Mouse (Mus musculus) forebrain, embryonic 13.5 days (tissue): ENCODE measurements around the gene Pabpn1l. TPM values are rescaled to one million over a fixed set of nuclear protein-coding genes. Genes with fewer than 3 reads are reported as not detected.

Source experiments
- ATAC-seq: fragments of 200-750 bp; cut with Nextera tagmentation; 2 replicates; pipeline ENCODE4 v1.8.0; 2017
- H3K27ac ChIP-seq: fragments of 300-500 bp; sonication (generic); 2 replicates; pipeline ENCODE4 v1.5.1; 2015; ENCODE audit warnings: inconsistent platforms, mild to moderate bottlenecking, moderate library complexity
- H3K27me3 ChIP-seq: fragments of 300-500 bp; sonication (generic); 2 replicates; pipeline ENCODE4 v1.6.1; 2015; ENCODE audit warnings: mild to moderate bottlenecking, inconsistent platforms
- H3K36me3 ChIP-seq: fragments of 300-500 bp; sonication (generic); 2 replicates; pipeline ENCODE4 v1.6.1; 2015; ENCODE audit warnings: mild to moderate bottlenecking, inconsistent platforms; ENCODE audit not compliant: poor library complexity, severe bottlenecking
- H3K4me1 ChIP-seq: fragments of 300-500 bp; sonication (generic); 2 replicates; pipeline ENCODE4 v1.6.1; 2015; ENCODE audit warnings: inconsistent platforms
- H3K4me2 ChIP-seq: fragments of 300-500 bp; sonication (generic); 2 replicates; pipeline ENCODE4 v1.6.1; 2015; ENCODE audit warnings: inconsistent platforms, mild to moderate bottlenecking, moderate library complexity
- H3K4me3 ChIP-seq: fragments of 300-500 bp; sonication (generic); 2 replicates; pipeline ENCODE4 v1.5.1; 2015; ENCODE audit warnings: mild to moderate bottlenecking, inconsistent platforms
- H3K9ac ChIP-seq: fragments of 300-500 bp; sonication (generic); 2 replicates; pipeline ENCODE4 v1.6.1; 2015; ENCODE audit warnings: mild to moderate bottlenecking, inconsistent platforms
- H3K9me3 ChIP-seq: fragments of 300-500 bp; sonication (generic); replicated peaks from 2 replicates; pipeline ENCODE4 v1.6.1; 2016; ENCODE audit warnings: inconsistent platforms
- WGBS: fragments of 180-500 bp; shearing (Covaris S2); methylation state at CpG from one replicate; pipeline ENCODE4 v1.1.7; 2015; 5-methylcytosine and 5-hydroxymethylcytosine counted together
- polyA plus RNA-seq: library from polyadenylated mRNA; unstranded; fragments of >200 nt; fragmentation: Nextera tagmentation; extraction: Ambion mirVana; gene quantifications from 2 replicates; pipeline ENCODE4 v1.2.1, GENCODE M21; 2015

Pabpn1l gene
- polyA plus RNA-seq: not detected in 2 replicates

- no peak within 1 kb of the TSS for H3K4me3 ChIP-seq
- H3K27ac ChIP-seq: no peak within 1 kb of the TSS
- no peak for ATAC-seq
- no peaks in the 10 kb centered on the region for H3K27me3 ChIP-seq
- H3K4me1 ChIP-seq: peaks cover 3% of the 10 kb centered on the region; the same call in 1 of the 2 replicates
- no peak within 1 kb of the TSS for H3K4me2 ChIP-seq
- no peak within 1 kb of the TSS for H3K9ac ChIP-seq
- WGBS: 68% methylated on average over 6 of the region's 6 CpGs
- no peaks in the 10 kb centered on the region for H3K9me3 ChIP-seq
- no peaks in the 10 kb centered on the region for H3K36me3 ChIP-seq
Measured at GRCm38 (mm10) chr8:122622727-122623126, at the start of gene Pabpn1l. Pabpn1l (minus strand) TSS chr8:122622739.

- Histone ChIP-seq H3K4me2 (no peak overlapping the region), H3K27ac (no peak overlapping the region), H3K36me3 (no peaks in the 10 kb centered on the region), H3K9ac (no peak overlapping the region), H3K27me3 (peaks cover 76% of the 10 kb centered on the region), H3K4me3 (no peak overlapping the region), H3K4me1 (peaks cover 83% of the 10 kb centered on the region), H3K9me3 (no peaks in the 10 kb centered on the region)
- 80% methylated on average over 6 of the region's 6 CpGs for WGBS
- ATAC-seq: no peak
Measured at GRCm38 (mm10) chr8:122671894-122672293, 49.4 kb upstream of the Pabpn1l start.

GRCm38 (mm10) chr8:122670718-122671117, 48.2 kb upstream of the Pabpn1l start:
- no peak overlapping the region for H3K4me3 ChIP-seq
- H3K36me3 ChIP-seq: no peaks in the 10 kb centered on the region
- H3K9ac ChIP-seq: peak overlapping the region; percentile 43
- peaks cover 83% of the 10 kb centered on the region for H3K4me1 ChIP-seq
- ATAC-seq: no peak
- peak overlapping the region; percentile 25; the same call in 1 of the 2 replicates for H3K4me2 ChIP-seq
- peaks cover 65% of the 10 kb centered on the region for H3K27me3 ChIP-seq
- no peak overlapping the region for H3K27ac ChIP-seq
- 51% methylated on average over 3 of the region's 3 CpGs for WGBS
- H3K9me3 ChIP-seq: no peaks in the 10 kb centered on the region

- H3K9ac ChIP-seq: no peak overlapping the region
- ATAC-seq: no peak
- H3K4me2 ChIP-seq: peak overlapping the region; percentile 25; the same call in 1 of the 2 replicates
- no peak overlapping the region for H3K27ac ChIP-seq
- H3K36me3 ChIP-seq: no peaks in the 10 kb centered on the region
- WGBS: 15% methylated on average over 11 of the region's 11 CpGs
- no peaks in the 10 kb centered on the region for H3K9me3 ChIP-seq
- peaks cover 83% of the 10 kb centered on the region for H3K4me1 ChIP-seq
- peaks cover 57% of the 10 kb centered on the region for H3K27me3 ChIP-seq
- H3K4me3 ChIP-seq: no peak overlapping the region
Measured at GRCm38 (mm10) chr8:122670001-122670400, 47.5 kb upstream of the Pabpn1l start.

- Histone ChIP-seq H3K4me1 (peaks cover 83% of the 10 kb centered on the region), H3K9ac (no peak overlapping the region), H3K27me3 (peaks cover 52% of the 10 kb centered on the region), H3K4me2 (no peak overlapping the region), H3K9me3 (no peaks in the 10 kb centered on the region), H3K27ac (no peak overlapping the region), H3K4me3 (no peak overlapping the region), H3K36me3 (no peaks in the 10 kb centered on the region)
- no peak for ATAC-seq
- WGBS: 13% methylated on average over 5 of the region's 5 CpGs
Measured at GRCm38 (mm10) chr8:122669370-122669769, 46.8 kb upstream of the Pabpn1l start.

- WGBS: 75% methylated on average over 11 of the region's 11 CpGs
- Histone ChIP-seq H3K4me2 (no peak overlapping the region), H3K27ac (no peak overlapping the region), H3K9me3 (no peaks in the 10 kb centered on the region), H3K27me3 (peaks cover 43% of the 10 kb centered on the region), H3K36me3 (no peaks in the 10 kb centered on the region), H3K4me1 (peaks cover 82% of the 10 kb centered on the region), H3K9ac (no peak overlapping the region), H3K4me3 (no peak overlapping the region)
- ATAC-seq: no peak
Measured at GRCm38 (mm10) chr8:122667854-122668253, 45.3 kb upstream of the Pabpn1l start.

GRCm38 (mm10) chr8:122666827-122667226, 44.3 kb upstream of the Pabpn1l start:
- Histone ChIP-seq H3K4me1 (peaks cover 83% of the 10 kb centered on the region), H3K9ac (peak overlapping the region; percentile 16; the same call in 1 of the 2 replicates), H3K9me3 (no peaks in the 10 kb centered on the region), H3K4me3 (no peak overlapping the region), H3K27ac (peak overlapping the region; percentile 59), H3K27me3 (peaks cover 37% of the 10 kb centered on the region), H3K4me2 (peak overlapping the region; percentile 25; the same call in 1 of the 2 replicates), H3K36me3 (no peaks in the 10 kb centered on the region)
- 62% methylated on average over 12 of the region's 12 CpGs for WGBS
- no peak for ATAC-seq

GRCm38 (mm10) chr8:122666338-122666764, 43.8 kb upstream of the Pabpn1l start:
- no peak for ATAC-seq
- Histone ChIP-seq H3K36me3 (no peaks in the 10 kb centered on the region), H3K9ac (peak overlapping the region; percentile 16; the same call in 1 of the 2 replicates), H3K4me2 (peak overlapping the region; percentile 25; the same call in 1 of the 2 replicates), H3K4me1 (peaks cover 83% of the 10 kb centered on the region), H3K27ac (peak overlapping the region; percentile 59), H3K27me3 (peaks cover 32% of the 10 kb centered on the region), H3K9me3 (no peaks in the 10 kb centered on the region), H3K4me3 (no peak overlapping the region)
- WGBS: 72% methylated on average over 9 of the region's 9 CpGs

- H3K27ac ChIP-seq: peak overlapping the region; percentile 79
- 55% methylated on average over 12 of the region's 14 CpGs for WGBS
- H3K4me1 ChIP-seq: peaks cover 83% of the 10 kb centered on the region
- peaks cover 26% of the 10 kb centered on the region for H3K27me3 ChIP-seq
- H3K9ac ChIP-seq: no peak overlapping the region
- ATAC-seq: peak; percentile 79
- H3K36me3 ChIP-seq: no peaks in the 10 kb centered on the region
- H3K4me3 ChIP-seq: no peak overlapping the region
- peak overlapping the region; percentile 33; the same call in 1 of the 2 replicates for H3K4me2 ChIP-seq
- H3K9me3 ChIP-seq: no peaks in the 10 kb centered on the region
Measured at GRCm38 (mm10) chr8:122665667-122666316, 43.3 kb upstream of the Pabpn1l start.

GRCm38 (mm10) chr8:122665221-122665620, 42.7 kb upstream of the Pabpn1l start:
- Histone ChIP-seq H3K9me3 (no peaks in the 10 kb centered on the region; the same call in 1 of the 2 replicates), H3K27ac (peak overlapping the region; percentile 79), H3K4me1 (peaks cover 80% of the 10 kb centered on the region), H3K4me2 (peak overlapping the region; percentile 33; the same call in 1 of the 2 replicates), H3K4me3 (no peak overlapping the region), H3K27me3 (peaks cover 20% of the 10 kb centered on the region; the same call in 1 of the 2 replicates), H3K36me3 (no peaks in the 10 kb centered on the region), H3K9ac (no peak overlapping the region)
- peak; percentile 57 for ATAC-seq
- 40% methylated on average over 8 of the region's 8 CpGs for WGBS

- H3K27me3 ChIP-seq: peaks cover 10% of the 10 kb centered on the region; the same call in 1 of the 2 replicates
- no peak overlapping the region for H3K27ac ChIP-seq
- H3K36me3 ChIP-seq: no peaks in the 10 kb centered on the region
- no peaks in the 10 kb centered on the region; the same call in 1 of the 2 replicates for H3K9me3 ChIP-seq
- no peak overlapping the region for H3K4me2 ChIP-seq
- H3K4me1 ChIP-seq: peaks cover 71% of the 10 kb centered on the region
- WGBS: 81% methylated on average over 5 of the region's 5 CpGs
- no peak overlapping the region for H3K9ac ChIP-seq
- ATAC-seq: no peak
- no peak overlapping the region for H3K4me3 ChIP-seq
Measured at GRCm38 (mm10) chr8:122663670-122664069, 41.1 kb upstream of the Pabpn1l start.

- no peak overlapping the region for H3K9ac ChIP-seq
- no peak overlapping the region for H3K4me2 ChIP-seq
- H3K9me3 ChIP-seq: no peaks in the 10 kb centered on the region; the same call in 1 of the 2 replicates
- H3K4me3 ChIP-seq: no peak overlapping the region
- peaks cover 10% of the 10 kb centered on the region; the same call in 1 of the 2 replicates for H3K27me3 ChIP-seq
- ATAC-seq: no peak
- H3K4me1 ChIP-seq: peaks cover 70% of the 10 kb centered on the region
- no peak overlapping the region for H3K27ac ChIP-seq
- no peaks in the 10 kb centered on the region for H3K36me3 ChIP-seq
- 73% methylated on average over 3 of the region's 3 CpGs for WGBS
Measured at GRCm38 (mm10) chr8:122663106-122663505, 40.6 kb upstream of the Pabpn1l start.
